Mouse (Mus musculus): ENCODE results near the gene Mrtfb. TPM values are rescaled to one million over a fixed set of nuclear protein-coding genes. Genes with fewer than 3 reads are reported as not detected.

The Mrtfb gene
- polyA plus RNA-seq, 1 experiment, result 1.8 TPM

DNA sequence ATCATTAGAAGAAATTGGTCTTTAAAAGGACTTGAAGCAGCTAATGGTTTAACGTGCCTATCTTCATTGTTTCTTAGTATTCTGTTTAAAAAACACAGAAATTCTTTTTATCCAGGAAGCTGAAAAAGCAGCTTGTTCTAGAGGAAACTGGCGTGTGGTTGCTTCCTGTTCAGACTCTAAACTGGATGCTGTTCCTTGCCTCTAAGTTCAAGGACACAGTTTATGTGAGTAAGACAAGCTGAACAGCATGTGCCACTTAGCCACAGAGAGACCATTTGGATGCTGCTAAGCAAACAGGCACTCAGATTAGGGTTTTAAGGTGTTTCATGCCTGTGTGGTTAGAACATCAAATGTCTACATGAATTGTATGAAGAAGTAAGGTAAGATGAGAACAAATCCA is 42.7 kb downstream of the Mrtfb start:
- no peak overlapping the region for H3K27ac ChIP-seq (ENCODE audit: control insufficient read depth, insufficient read depth, low read depth, low read length, poor library complexity)
- no peak overlapping the region for H3K4me3 ChIP-seq (replicated peaks; ENCODE audit: control insufficient read depth, low read depth, low read length)
- no peak for TF ChIP-seq CTCF (IDR thresholded peaks at IDR 0.05; ENCODE audit: control insufficient read depth, insufficient read depth, low read length)
- TF ChIP-seq POLR2A (IDR thresholded peaks at IDR 0.05; ENCODE audit: borderline replicate concordance, control insufficient read depth, low read depth, low read length), result no peak
- no peaks in the 10 kb centered on the region for H3K4me1 ChIP-seq (ENCODE audit: control insufficient read depth, insufficient read depth, low read length)
- WGBS, result 16% methylated on average over 2 of the region's 2 CpGs

GRCm38 (mm10) chr16:13306065-13306695 is 49.9 kb downstream of the Mrtfb start:
- TF ChIP-seq POLR2A (IDR thresholded peaks at IDR 0.05; ENCODE audit: borderline replicate concordance, control insufficient read depth, low read depth, low read length), result no peak
- TF ChIP-seq CTCF (IDR thresholded peaks at IDR 0.05; ENCODE audit: control insufficient read depth, insufficient read depth, low read length), result no peak
- H3K27ac ChIP-seq (ENCODE audit: control insufficient read depth, insufficient read depth, low read depth, low read length, poor library complexity), result no peak overlapping the region
- no peak overlapping the region for H3K4me3 ChIP-seq (replicated peaks; ENCODE audit: control insufficient read depth, low read depth, low read length)
- no peaks in the 10 kb centered on the region for H3K4me1 ChIP-seq (ENCODE audit: control insufficient read depth, insufficient read depth, low read length)
- WGBS, result 19% methylated on average over 3 of the region's 3 CpGs

GRCm38 (mm10) chr16:13310096-13310683 is 53.9 kb downstream of the Mrtfb start:
- H3K27ac ChIP-seq (ENCODE audit: control insufficient read depth, insufficient read depth, low read depth, low read length, poor library complexity), result no peak overlapping the region
- TF ChIP-seq CTCF (IDR thresholded peaks at IDR 0.05; ENCODE audit: control insufficient read depth, insufficient read depth, low read length) (no peak), POLR2A (IDR thresholded peaks at IDR 0.05; ENCODE audit: borderline replicate concordance, control insufficient read depth, low read depth, low read length) (no peak)
- WGBS, result 29% methylated on average over 1 of the region's 1 CpGs
- no peak overlapping the region for H3K4me3 ChIP-seq (replicated peaks; ENCODE audit: control insufficient read depth, low read depth, low read length)
- peaks cover 2% of the 10 kb centered on the region for H3K4me1 ChIP-seq (ENCODE audit: control insufficient read depth, insufficient read depth, low read length)

DNA sequence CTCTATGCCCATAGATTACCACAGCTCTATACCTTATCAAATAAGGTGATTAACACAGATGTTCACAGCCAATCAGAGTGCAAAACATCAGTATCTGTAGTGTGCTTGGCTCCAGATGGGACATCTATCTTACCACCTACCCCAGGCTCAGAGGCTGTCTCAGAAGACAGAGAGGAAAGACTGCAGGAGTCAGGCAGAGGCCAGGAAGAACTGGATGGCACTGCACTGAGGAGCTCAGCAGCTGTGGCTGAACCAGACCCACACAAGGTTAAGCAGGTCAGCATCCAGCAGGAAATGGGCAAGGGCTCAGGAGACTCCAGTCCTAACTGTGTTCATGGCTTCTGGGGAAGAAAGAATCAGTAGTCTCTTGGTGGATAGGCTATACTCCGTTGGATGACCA is 55.1 kb downstream of the Mrtfb start:
- TF ChIP-seq POLR2A (IDR thresholded peaks at IDR 0.05; ENCODE audit: borderline replicate concordance, control insufficient read depth, low read depth, low read length), result no peak
- TF ChIP-seq CTCF (IDR thresholded peaks at IDR 0.05; ENCODE audit: control insufficient read depth, insufficient read depth, low read length), result no peak
- H3K27ac ChIP-seq (ENCODE audit: control insufficient read depth, insufficient read depth, low read depth, low read length, poor library complexity), result no peak overlapping the region
- peaks cover 2% of the 10 kb centered on the region for H3K4me1 ChIP-seq (ENCODE audit: control insufficient read depth, insufficient read depth, low read length)
- WGBS, result 89% methylated on average over 1 of the region's 1 CpGs
- H3K4me3 ChIP-seq (replicated peaks; ENCODE audit: control insufficient read depth, low read depth, low read length), result no peak overlapping the region

- TF ChIP-seq CTCF (IDR thresholded peaks at IDR 0.05; ENCODE audit: control insufficient read depth, insufficient read depth, low read length), result no peak
- no peak for TF ChIP-seq POLR2A (IDR thresholded peaks at IDR 0.05; ENCODE audit: borderline replicate concordance, control insufficient read depth, low read depth, low read length)
- H3K4me1 ChIP-seq (ENCODE audit: control insufficient read depth, insufficient read depth, low read length), result peaks cover 2% of the 10 kb centered on the region
- 84% methylated on average over 5 of the region's 5 CpGs for WGBS
- H3K4me3 ChIP-seq (replicated peaks; ENCODE audit: control insufficient read depth, low read depth, low read length), result no peak overlapping the region
- no peak overlapping the region for H3K27ac ChIP-seq (ENCODE audit: control insufficient read depth, insufficient read depth, low read depth, low read length, poor library complexity)
Observed at GRCm38 (mm10) chr16:13313096-13313719, 56.9 kb downstream of the Mrtfb start.

- no peaks in the 10 kb centered on the region for H3K4me1 ChIP-seq (ENCODE audit: control insufficient read depth, insufficient read depth, low read length)
- 75% methylated on average over 6 of the region's 6 CpGs for WGBS
- no peak overlapping the region for H3K4me3 ChIP-seq (replicated peaks; ENCODE audit: control insufficient read depth, low read depth, low read length)
- no peak for TF ChIP-seq POLR2A (IDR thresholded peaks at IDR 0.05; ENCODE audit: borderline replicate concordance, control insufficient read depth, low read depth, low read length)
- no peak for TF ChIP-seq CTCF (IDR thresholded peaks at IDR 0.05; ENCODE audit: control insufficient read depth, insufficient read depth, low read length)
- H3K27ac ChIP-seq (ENCODE audit: control insufficient read depth, insufficient read depth, low read depth, low read length, poor library complexity), result no peak overlapping the region
Observed at GRCm38 (mm10) chr16:13323751-13324150, 67.5 kb downstream of the Mrtfb start.

GRCm38 (mm10) chr16:13326622-13327021 is 70.3 kb downstream of the Mrtfb start:
- H3K4me1 ChIP-seq (ENCODE audit: control insufficient read depth, insufficient read depth, low read length), result no peaks in the 10 kb centered on the region; the same call in 1 of the 2 replicates
- H3K27ac ChIP-seq (ENCODE audit: control insufficient read depth, insufficient read depth, low read depth, low read length, poor library complexity), result no peak overlapping the region
- H3K4me3 ChIP-seq (replicated peaks; ENCODE audit: control insufficient read depth, low read depth, low read length), result no peak overlapping the region
- 80% methylated on average over 3 of the region's 3 CpGs for WGBS
- TF ChIP-seq CTCF (IDR thresholded peaks at IDR 0.05; ENCODE audit: control insufficient read depth, insufficient read depth, low read length) (no peak), POLR2A (IDR thresholded peaks at IDR 0.05; ENCODE audit: borderline replicate concordance, control insufficient read depth, low read depth, low read length) (no peak)

DNA sequence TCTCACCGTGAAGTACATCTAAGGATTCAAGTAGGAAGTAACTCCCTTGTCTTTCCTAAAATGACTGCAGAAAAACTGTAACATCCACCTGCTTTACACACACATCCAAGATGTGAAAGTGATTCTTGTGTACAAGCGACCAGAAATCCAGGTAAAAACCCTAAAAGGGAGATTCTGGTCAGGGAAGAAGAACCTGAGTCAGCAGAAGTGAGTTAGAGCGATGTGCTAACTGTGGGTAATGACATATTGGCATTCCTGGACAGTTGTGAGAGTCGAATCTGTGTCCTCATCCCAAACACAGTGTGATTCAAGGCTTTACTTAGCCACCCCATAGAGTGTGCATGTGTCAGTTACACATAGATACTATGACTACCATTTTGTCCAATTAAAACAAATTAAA is 72.4 kb downstream of the Mrtfb start:
- no peaks in the 10 kb centered on the region; the same call in 1 of the 2 replicates for H3K4me1 ChIP-seq (ENCODE audit: control insufficient read depth, insufficient read depth, low read length)
- TF ChIP-seq POLR2A (IDR thresholded peaks at IDR 0.05; ENCODE audit: borderline replicate concordance, control insufficient read depth, low read depth, low read length) (no peak), CTCF (IDR thresholded peaks at IDR 0.05; ENCODE audit: control insufficient read depth, insufficient read depth, low read length) (no peak)
- no peak overlapping the region for H3K4me3 ChIP-seq (replicated peaks; ENCODE audit: control insufficient read depth, low read depth, low read length)
- no peak overlapping the region for H3K27ac ChIP-seq (ENCODE audit: control insufficient read depth, insufficient read depth, low read depth, low read length, poor library complexity)
- 84% methylated on average over 4 of the region's 4 CpGs for WGBS

Measured in bone marrow, adult 2 months (tissue).